Mouse (Mus musculus) stomach, postnatal 0 days (tissue): ENCODE measurements around the gene 4921501E09Rik.

Source experiments
- CTCF ChIP-seq: IDR thresholded peaks from 2 replicates; pipeline ENCODE4 v1.5.1; 2016; ENCODE audit warnings: antibody characterized with exemption, low read depth, mild to moderate bottlenecking, moderate library complexity
- EP300 ChIP-seq: optimal IDR thresholded peaks from 2 replicates; pipeline ENCODE3; 2016; ENCODE audit warnings: antibody characterized with exemption

- TF ChIP-seq CTCF: no peak
- no peak for TF ChIP-seq EP300
These were observed 4.9 kb downstream of the 4921501E09Rik start for GRCm38 (mm10) chr17:33063001-33063400.
